Mouse (Mus musculus) right cerebral cortex, postnatal 25 days (tissue): ENCODE data around the gene Wdr27.
"Not testable (repeated sequence)": the region's sequence is repeated elsewhere in the genome, so short reads cannot be mapped to it uniquely, and the experiment has no call there.

Experiments used
- DNase-seq: peaks from one replicate; pipeline ENCODE4 v3.0.0; 2022

Wdr27 gene

DNA sequence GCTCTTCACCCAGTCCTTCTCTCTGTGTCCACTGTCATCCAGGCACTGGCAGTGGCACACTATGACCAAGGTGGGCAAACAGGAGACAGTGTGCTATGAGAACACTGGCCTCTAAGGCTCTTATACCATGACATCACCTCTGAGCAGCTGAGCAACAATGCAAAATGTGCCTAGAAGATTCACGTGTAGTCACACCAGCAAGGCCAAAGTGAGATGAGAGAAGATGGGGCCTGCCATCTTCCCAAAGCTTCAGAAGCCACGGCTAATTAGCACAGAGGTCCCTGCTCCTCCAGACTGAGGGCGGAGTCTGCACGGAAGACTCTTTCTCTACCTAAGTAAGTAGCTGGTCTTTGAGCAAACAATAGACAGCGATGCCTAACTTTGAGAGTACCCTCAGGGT is 14.3 kb downstream of the Wdr27 start:
- no peak for DNase-seq

DNA sequence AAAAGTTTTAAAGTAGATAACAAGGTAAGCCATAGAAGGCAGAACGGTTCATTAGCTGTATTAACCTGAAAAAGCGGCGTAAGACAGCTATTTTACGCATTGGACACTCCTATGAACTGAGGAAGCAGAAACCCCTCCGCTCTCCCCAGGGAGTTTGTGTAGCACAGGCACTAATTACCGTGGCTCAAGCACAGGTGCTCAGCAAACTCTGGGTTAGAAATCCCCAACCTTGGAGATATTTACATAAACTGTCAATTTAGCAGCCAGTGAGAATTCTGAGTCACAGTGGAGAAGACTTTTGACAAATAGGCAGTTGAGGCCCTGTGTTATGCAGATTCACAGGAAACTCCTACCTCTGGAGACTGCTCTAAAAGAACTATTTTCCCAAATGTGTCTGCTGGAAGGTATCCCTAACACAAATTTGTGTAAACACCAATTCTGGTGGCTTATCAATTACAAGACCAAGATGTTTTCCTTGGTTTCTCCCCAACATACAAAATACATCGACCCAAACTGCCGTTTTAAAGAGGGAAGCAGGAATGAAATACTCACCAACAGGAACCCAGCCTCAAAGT is 15.2 kb downstream of the Wdr27 start:
- no peak for DNase-seq

DNA sequence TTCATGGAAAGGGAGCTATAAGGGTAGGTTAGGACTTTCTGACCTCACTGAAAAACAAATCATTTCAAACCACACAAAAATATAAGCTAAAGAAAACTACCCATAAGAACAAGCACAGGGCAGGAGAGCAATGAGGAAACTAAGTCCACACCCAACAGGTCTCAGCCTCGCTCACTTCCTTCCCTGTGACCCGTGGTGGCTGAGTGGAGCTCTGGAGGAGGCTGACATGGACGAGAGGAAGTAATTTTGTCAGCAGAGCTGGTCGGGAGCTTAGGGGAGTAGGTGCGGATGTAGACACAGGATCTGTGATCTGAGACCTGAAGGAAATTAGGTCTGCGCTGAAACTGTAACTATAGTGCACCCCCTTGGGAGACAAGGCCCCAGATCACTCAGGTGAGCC is 21.4 kb downstream of the Wdr27 start:
- DNase-seq = no peak

DNA sequence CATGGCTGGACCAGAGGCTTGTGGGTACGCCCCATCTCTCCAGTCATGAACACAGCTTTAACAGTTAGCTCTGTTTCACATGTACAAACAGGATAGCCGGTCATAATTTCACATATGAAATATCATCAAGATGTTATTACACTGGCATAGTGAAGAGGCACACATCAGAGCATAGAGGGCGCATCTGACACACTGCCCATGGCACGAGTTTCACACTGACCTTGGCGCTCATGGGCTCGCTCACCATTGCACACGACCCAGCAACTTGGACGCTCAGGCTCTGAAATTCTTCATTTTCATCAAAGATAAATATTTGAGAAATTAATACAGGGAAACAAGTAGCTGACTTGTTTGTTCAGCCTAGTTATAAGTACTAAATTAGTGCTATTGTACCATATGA is 25.1 kb downstream of the Wdr27 start:
- DNase-seq = no peak

DNA sequence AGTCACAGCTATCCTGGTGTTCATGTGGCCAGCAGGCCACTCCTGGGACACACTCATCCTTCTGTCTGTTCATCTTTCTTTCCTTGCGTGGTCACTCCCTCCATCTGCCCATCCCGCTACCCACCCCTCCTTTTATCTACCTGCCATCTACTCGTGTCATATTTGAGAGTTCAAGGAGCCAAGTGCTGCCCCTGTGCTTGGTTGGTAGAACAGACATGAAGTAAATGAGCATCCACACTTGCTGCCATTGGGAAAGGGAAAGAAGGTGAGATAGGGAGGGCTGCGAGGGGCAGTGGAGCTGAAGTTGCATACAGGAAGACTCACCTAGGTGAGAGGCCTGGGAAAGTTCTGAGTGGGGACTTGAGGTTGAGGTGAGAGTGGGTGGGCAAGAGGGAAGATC is 28.6 kb downstream of the Wdr27 start:
- DNase-seq = no peak

DNA sequence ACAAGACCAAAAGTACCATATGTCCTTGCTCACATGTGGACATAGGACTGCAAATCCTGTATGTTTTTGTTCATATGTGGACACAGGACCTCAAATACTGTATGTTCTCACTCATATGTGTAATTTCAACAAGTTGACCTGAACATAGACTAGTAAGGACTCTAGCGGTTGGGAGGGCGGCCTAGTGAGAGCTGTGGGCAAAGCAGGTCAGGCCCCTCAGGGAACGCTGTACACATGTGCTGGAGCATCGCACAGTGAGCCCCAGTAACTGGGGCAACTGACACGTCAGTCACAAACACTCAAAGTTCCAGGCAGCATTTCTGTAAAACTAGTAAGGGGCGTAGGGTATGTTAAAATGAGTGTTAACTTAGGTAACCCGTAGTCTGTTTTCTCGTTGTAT is 30.0 kb downstream of the Wdr27 start:
- DNase-seq = no peak

DNA sequence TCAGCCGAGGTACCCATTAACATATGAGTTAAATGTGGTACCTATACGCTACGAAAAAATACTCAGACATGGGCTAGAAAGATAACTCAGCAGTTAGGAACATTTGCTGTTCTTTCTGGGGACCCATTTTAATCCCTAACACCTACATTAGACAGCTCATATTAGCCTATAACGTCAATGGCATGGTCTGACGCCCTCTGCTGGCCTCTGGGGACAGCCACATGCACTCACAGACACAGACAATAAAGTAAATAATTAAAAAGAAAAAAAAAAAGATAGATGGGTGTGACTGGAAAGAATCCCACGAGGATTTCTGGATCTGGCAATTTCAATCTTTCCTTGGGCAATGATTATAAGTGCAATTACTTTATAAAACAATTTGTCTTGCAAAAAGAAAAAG is 30.5 kb downstream of the Wdr27 start:
- DNase-seq = no peak

DNA sequence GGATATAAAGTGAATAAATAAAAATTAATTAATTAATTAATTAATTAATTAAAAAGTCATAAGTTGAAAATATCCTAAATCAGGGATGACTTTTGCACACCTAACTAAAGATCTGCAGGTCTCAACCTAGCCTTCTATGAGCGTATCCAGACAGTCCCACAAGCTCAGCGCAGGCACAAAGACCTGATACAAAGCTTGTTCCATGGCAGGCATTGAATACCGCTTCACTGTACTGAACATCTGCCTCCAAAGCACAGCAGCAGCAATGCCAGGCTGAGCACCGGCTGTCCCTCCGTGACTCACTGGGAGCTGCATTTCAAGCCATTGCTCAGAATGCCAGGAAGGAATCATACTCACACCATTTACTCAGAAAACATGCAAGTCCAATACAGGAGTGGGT is 32.2 kb downstream of the Wdr27 start:
- DNase-seq = no peak

DNA sequence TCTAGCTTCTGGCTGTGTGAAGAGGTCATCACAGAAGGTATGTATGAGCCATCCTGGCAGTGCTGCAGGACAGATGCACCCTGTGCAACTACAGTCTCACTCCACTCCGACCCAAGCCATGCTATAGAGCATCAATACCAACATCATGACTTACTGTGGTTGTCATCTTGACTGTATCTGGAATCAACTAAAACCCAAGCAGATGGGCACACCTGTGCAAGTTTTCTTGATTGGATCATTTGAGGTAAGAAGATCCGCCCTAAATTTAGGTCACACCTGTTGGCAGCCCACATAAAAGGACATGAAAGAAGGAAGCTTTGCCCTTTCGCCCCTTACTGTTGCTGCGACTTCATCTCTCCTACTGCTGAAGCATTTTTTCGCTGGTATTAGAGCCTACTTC is 33.6 kb downstream of the Wdr27 start:
- DNase-seq = no peak

DNA sequence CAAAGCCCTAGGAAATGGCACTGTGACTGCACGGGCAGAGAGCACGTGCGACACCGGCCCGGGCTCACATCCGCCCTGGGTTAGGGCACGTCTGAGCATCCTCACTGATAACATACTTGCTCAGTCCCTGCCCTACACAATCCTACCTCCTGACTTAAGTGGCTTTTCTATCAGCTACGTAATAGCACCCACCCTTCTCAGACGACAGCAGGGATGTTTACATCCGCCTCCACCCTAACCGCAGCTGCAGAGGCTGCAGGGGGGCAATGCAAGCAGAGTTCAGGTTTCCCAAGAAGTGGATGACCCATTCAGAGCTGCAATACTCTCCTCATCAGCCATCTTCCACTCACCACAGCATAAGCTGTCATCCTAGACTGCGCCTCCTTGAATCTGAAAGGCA is 35.8 kb downstream of the Wdr27 start:
- no peak for DNase-seq

DNA sequence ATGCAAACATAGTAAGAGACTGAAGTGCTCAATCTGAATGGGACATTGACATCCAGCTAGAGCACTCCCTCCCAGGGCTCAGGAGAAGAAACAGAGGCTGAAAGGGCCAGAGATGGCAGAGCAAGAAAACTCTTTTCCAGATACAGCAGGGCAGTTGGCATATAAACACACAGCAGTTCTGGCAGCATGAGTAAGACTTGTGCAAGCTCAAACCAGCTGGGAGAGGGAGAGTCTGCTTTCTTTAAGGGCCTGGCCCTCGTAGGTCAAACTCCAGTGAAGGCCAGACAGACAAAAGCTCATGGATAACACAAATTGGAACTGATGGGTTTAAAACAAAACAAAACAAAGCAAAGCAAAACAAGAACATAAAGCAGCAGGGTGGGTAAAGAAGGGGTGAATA is 36.3 kb downstream of the Wdr27 start:
- DNase-seq = no peak

DNA sequence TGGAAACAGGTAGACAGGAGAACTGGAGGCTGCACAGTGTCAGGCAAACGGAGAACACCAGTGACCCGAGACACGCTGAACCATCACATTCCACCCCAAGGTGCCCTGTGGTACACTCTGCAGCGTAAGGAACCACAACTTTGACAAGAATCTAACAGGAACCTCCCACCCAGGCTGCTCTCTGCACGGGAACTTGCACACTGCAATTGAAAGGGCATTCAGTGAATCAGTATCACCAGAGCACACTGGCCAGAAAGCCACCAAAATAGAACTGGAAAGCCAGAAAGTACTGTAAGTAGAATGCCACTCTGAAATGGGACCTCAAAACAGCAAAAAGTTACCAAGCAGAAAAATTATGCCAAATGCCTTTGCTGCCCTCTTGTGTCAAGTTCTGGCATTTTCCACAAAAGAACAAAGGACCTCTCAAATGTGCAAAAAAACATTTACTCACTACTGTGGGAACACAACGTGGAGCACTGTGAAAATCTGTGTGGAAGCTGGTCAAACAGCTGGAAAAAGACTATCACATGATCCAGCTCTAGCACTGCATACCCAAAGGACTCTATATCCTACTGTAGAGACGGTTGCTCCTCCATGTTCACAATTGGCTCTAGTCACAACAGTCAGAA is 38.2 kb downstream of the Wdr27 start:
- peak; percentile 59 for DNase-seq

DNA sequence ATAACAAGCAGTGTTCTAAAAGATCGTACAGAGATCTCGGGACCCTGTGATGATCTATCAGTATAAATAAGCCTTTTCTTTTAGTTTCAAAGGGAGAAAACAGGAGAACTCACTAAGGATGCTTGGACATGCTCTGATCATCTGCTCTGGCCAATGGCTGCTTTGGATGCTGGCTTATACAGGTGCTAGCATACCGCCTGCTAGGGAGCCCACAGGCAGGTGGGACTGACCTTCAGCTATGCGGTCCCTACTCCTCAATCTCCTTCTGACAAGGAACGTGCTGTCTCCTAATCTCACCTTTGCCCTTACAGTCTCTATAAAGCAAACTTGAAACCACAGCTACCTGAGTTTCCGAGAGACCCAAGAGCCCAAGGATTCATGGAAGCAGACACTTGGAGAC is 38.8 kb downstream of the Wdr27 start:
- no peak for DNase-seq

DNA sequence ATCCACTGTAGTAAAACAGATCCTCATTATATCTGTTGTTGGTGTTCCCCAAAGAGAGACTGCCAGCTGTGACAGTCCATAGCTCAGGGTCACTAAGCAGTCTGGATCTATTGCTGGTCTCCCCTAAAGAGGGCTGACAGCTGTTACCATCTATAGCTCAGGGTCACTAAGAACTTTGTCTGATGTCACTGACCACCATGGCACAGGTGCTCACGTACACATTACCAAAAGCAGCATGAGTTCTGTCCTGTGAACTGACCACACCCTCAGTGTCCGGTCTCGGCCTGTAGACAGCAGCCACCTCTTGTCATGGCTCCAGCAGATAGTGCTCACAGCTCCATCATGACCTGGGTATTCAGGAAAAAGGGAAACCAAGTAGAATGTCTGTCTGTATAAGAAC is 39.7 kb downstream of the Wdr27 start:
- no peak for DNase-seq

DNA sequence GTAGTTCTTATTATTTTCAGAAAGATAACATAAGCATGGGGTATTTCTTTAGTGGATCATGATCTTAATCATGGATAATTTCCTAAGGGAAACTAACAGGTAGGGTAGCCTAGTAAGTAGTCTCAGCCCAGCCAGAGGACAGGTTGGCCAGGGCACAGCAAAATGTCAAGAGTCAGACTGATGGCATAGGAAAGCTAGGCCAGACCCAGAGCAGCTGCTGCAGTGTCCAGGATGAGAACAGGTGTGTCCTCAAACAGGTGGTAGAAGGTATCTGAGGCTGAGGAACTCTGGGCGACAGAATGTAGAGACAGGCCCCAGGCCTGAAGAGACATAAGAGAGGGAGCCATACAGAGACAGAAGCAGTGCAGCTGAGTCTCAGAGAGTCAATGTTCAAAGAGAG is 44.0 kb downstream of the Wdr27 start:
- no peak for DNase-seq

DNA sequence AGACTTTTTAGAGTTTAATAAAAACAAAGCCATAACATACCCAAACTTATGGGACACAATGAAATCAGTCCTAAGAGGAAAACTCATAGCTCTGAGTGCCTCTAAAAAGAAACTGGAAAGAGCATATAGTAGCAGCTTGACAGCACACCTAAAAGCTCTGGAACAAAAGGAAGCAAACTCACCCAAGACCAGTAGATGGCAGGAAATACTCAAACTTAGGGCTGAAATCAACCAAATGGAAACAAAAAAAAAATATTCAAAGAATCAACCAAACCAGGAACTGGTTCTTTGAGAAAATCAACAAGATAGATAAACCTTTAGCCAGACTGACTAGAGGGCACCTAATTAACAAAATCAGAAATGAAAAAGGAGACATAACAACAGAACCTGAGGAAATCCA is 47.9 kb downstream of the Wdr27 start:
- not testable (repeated sequence) for DNase-seq

DNA sequence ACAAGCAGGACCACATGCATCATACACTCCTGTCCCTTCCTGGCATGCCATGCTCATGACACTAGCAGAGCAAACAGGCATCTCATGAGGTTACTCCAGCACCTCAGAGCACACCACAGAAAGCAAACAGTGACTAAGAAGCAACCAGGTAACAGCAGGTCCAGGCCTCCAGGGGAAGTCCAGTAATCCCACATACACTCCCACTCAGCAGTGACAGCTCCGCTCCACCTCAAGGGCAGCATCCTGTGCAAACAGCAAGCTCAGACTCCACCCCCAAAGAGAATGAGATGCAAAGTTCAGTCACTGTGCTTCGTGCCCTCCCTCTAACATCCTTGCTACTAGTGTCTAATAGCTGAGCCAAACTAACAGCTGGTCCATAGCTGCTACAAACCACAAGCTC is 56.0 kb downstream of the Wdr27 start:
- DNase-seq = no peak

DNA sequence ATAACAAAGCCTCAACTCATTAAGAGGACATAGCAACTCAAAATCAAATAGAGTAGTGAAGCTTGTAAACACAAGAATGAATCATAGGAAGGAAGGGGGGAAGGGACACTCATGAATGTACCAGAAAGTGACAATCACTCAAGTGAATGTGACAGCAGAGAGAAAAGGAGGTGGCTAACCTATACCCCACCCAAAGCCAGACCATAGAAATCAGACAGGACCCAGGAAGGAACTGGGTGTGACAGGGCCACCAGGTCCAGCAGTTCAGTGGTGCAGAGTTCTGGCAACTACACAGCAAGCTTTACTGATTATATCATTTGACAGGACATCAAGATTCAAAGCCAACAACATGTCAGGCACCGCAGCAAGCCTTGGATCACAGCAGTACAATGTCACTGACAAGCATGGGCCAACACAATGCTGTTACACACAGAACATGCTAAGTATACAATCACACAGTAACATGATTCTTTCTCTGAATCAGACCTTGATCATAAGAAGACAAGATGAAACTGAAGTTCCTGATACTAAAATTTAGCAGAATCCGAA is 68.2 kb downstream of the Wdr27 start:
- DNase-seq = no peak

DNA sequence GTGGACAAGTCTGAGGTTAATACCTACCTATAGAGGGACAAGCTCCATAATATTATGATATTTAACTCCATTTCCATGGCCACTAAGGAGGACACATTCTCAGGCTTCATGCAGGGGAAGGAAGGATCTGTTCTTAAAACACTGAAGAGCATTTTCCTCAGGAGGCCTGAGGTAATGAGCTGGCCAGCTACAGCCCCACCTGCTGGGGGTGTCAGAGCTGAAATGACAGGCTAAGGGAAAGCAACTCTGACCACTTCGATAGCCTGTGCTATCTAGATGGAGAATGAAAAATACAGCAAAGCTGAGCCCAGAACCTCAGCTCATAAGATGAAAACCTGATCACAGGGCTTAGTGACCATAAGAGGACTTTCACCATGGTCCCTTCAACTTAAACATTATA is 82.7 kb downstream of the Wdr27 start:
- no peak for DNase-seq

DNA sequence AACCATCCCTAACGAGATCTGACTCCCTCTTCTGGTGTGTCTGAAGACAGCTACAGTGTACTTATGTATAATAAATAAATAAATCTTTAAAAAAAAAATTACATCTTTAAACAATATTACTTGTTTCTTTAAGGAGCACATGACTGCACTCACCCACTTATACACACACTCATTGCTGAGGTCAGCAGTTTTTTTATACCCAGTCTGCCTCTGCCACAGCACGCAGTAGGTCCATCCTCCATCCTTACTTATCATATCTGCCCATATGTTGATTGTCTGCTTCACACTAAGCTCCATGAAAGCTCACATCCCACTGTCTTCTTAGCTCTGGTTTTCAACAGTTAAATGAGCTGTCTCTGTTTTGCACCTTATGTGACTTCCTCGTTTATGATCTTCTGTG is 95.2 kb downstream of the Wdr27 start:
- no peak for DNase-seq

DNA sequence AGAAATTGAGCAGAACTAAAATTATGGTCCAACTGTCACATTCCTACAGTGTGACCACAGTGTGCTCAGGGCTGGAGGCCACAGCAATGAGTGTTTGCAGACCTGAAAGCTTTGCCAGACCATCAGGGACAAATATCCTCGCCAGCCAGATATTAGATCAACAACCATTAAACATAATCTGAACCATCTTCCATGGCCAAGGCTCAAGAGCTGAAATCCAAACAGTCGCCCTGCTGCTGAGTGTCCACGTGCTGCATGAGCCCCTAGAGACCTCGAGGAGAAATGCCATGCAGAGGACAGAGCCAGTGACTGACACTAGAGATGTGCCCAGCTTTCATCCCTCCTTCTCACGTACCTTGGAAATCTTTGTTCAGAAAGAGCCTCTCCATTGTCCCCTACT is 96.1 kb downstream of the Wdr27 start:
- DNase-seq = no peak

DNA sequence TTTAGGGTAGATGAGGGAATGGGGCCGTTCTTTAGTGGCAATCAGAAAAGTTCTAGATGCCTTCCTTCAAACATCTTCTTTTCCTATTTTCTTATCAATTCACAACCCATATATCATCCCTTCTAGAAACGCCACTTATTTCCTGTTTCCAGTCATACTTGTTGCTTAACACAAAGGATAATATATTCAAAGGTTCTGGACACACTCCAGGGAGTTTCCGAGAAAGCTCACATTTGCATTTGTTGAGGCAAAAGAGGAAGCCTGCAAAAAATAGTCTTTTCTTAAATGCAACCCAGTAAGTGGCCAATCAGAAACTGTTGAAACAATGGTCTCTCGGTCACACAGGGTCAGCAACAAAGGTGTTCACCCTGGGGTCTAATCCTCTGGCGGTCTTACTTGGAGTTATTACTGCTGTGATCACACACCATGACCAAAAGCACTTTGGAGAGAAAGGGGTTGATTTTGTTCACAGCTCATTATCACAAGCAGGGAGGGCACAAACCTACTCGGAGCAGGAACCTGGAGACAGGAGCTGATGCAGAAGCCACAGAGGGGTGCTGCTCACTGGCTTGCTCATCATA is 116.2 kb downstream of the Wdr27 start:
- DNase-seq = no peak

DNA sequence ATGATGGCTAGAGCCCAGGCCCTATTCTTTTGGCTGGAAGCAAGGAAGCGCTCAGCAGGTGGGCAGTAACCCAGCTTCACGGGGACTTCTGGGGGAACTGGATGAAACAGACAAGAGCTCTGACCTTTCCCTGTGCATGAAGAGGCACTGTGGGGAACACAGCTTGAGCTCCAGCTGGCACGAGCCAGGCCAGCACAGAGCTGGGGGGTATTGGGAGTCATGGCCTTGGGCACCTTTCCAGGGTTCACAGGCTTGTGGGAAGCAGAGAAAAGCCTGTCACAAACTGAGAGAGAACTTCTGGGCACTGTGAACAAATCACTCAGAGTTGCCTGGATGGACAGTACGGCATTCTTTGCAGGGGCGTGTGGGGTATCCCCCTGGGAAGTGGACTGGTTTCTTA is 118.0 kb downstream of the Wdr27 start:
- no peak for DNase-seq

DNA sequence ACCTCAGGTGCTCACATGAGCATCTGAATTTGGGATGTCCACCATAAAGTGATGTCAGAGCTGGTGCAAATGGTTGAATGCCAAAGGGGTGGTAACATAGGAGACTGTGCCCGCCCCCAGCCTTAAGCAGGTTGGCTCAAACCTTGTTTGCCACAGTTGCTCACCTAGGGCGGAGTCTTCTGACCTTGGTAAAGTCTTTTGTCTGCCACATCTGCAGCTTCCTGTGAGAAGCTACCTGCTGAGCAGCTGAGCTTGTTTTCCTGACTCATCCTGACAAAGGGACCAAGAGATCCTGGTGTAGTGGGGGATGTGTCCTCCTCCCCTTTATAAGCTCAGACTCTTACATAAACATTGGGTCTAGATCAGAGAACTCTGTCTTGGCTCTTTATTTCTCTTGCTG is 125.0 kb downstream of the Wdr27 start:
- DNase-seq = no peak

DNA sequence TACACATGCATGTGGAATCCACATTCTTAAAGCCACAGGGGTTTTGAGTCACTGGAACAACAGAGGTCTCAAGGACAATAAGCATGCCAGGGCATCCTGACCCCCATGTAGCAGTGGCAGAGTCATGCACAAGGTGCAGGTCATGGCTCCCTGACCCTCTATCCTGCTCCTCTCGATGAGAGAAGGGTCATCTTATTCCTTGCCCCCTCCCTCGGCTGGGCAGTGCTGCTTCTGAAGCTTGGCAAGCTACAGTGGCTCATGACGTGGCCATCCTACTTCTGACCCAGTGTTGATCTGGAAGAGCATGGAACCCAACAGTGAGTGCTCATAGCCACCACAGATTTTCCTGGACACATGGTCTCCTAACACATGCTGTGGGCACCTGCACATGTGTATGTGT is 126.9 kb downstream of the Wdr27 start:
- no peak for DNase-seq
